Mouse (Mus musculus) ES-Bruce4 (cell line): Measurements from ENCODE around the gene Cars2.

Source experiments
- EP300 ChIP-seq: IDR thresholded peaks from 2 replicates; pipeline ENCODE4 v1.6.1; 2011; ENCODE audit warnings: low read depth, low read length; ENCODE audit not compliant: insufficient read depth
- POLR2A ChIP-seq: IDR thresholded peaks from one replicate; pipeline ENCODE4 v1.8.1; 2011; ENCODE audit warnings: low read length; ENCODE audit not compliant: insufficient read depth

- TF ChIP-seq POLR2A (no peak), EP300 (no peak)
Observed at GRCm38 (mm10) chr8:11476338-11477177, 74.0 kb downstream of the Cars2 start.
